Mouse (Mus musculus): Measurements from ENCODE around the gene N4bp2. TPM values are rescaled to one million over a fixed set of nuclear protein-coding genes. Genes with fewer than 3 reads are reported as not detected.

N4bp2 gene
- total RNA-seq, 2 experiments from 2014 or later: 6.4 to 7.7 TPM

- no peak overlapping the region for H3K4me3 ChIP-seq
- intact Hi-C loops (cut with DNase I): no loop called here
- TF ChIP-seq CTCF (IDR thresholded peaks at IDR 0.05): no peak
- no peak for DNase-seq (ENCODE audit: extremely low spot score in 1 of 2, low spot score in 2 of 2)
- H3K27ac ChIP-seq: no peak overlapping the region
Measured at GRCm38 (mm10) chr5:65748386-65748785, 14.9 kb upstream of the N4bp2 start.

GRCm38 (mm10) chr5:65748880-65749279 lies 14.4 kb upstream of the N4bp2 start:
- no peak for DNase-seq (ENCODE audit: extremely low spot score in 1 of 2, low spot score in 2 of 2)
- TF ChIP-seq CTCF (IDR thresholded peaks at IDR 0.05): no peak
- intact Hi-C loops (cut with DNase I): no loop called here
- Histone ChIP-seq H3K4me3 (no peak overlapping the region), H3K27ac (no peak overlapping the region)

- Histone ChIP-seq H3K4me3 (no peak overlapping the region), H3K27ac (no peak overlapping the region)
- intact Hi-C loops (cut with DNase I): no loop called here
- no peak for DNase-seq (ENCODE audit: extremely low spot score in 1 of 2, low spot score in 2 of 2)
- TF ChIP-seq CTCF (IDR thresholded peaks at IDR 0.05): no peak
Measured at GRCm38 (mm10) chr5:65752021-65752420, 11.3 kb upstream of the N4bp2 start.

- TF ChIP-seq CTCF (IDR thresholded peaks at IDR 0.05): no peak
- DNase-seq (ENCODE audit: extremely low spot score in 1 of 2, low spot score in 2 of 2): no peak
- intact Hi-C loops (cut with DNase I): no loop called here
- Histone ChIP-seq H3K27ac (no peak overlapping the region), H3K4me3 (no peak overlapping the region)
Measured at GRCm38 (mm10) chr5:65755859-65756258, 7.5 kb upstream of the N4bp2 start.

GRCm38 (mm10) chr5:65757110-65757509 lies 6.2 kb upstream of the N4bp2 start:
- DNase-seq (ENCODE audit: extremely low spot score in 1 of 2, low spot score in 2 of 2): no peak
- intact Hi-C loops (cut with DNase I): no loop called here
- no peak overlapping the region for H3K27ac ChIP-seq
- no peak for TF ChIP-seq CTCF (IDR thresholded peaks at IDR 0.05)
- H3K4me3 ChIP-seq: no peak overlapping the region

- TF ChIP-seq CTCF (IDR thresholded peaks at IDR 0.05): no peak
- Histone ChIP-seq H3K27ac (no peak overlapping the region), H3K4me3 (no peak overlapping the region)
- DNase-seq (ENCODE audit: extremely low spot score in 1 of 2, low spot score in 2 of 2): no peak
- intact Hi-C loops (cut with DNase I): loop anchor here (5.0 kb wide), 2 partner anchors 177 to 192 kb away; no protein-coding TSS in a partner anchor
Measured at GRCm38 (mm10) chr5:65760041-65760440, 3.3 kb upstream of the N4bp2 start.

- intact Hi-C loops (cut with DNase I): loop anchor here (5.0 kb wide), 2 partner anchors 177 to 192 kb away; no protein-coding TSS in a partner anchor
- no peak for DNase-seq (ENCODE audit: extremely low spot score in 1 of 2, low spot score in 2 of 2)
- no peak for TF ChIP-seq CTCF (IDR thresholded peaks at IDR 0.05)
- no peak overlapping the region for H3K27ac ChIP-seq
- no peak overlapping the region for H3K4me3 ChIP-seq
Measured at GRCm38 (mm10) chr5:65760599-65760998, 2.7 kb upstream of the N4bp2 start.

- TF ChIP-seq CTCF (IDR thresholded peaks at IDR 0.05): no peak
- no peak for DNase-seq (ENCODE audit: extremely low spot score in 1 of 2, low spot score in 2 of 2)
- no peak overlapping the region for H3K27ac ChIP-seq
- H3K4me3 ChIP-seq: no peak overlapping the region
- intact Hi-C loops (cut with DNase I): loop anchor here (5.0 kb wide), 2 partner anchors 176 to 191 kb away; no protein-coding TSS in a partner anchor
Measured at GRCm38 (mm10) chr5:65761020-65761419, 2.3 kb upstream of the N4bp2 start.

GRCm38 (mm10) chr5:65761921-65762320 lies 1.4 kb upstream of the N4bp2 start:
- no peak for TF ChIP-seq CTCF (IDR thresholded peaks at IDR 0.05)
- intact Hi-C loops (cut with DNase I): loop anchor here (2.0 to 5.0 kb wide), 4 partner anchors 37 to 225 kb away; partner anchors contain the start of genes Smim14 and Ube2k
- Histone ChIP-seq H3K27ac (no peak overlapping the region), H3K4me3 (no peak overlapping the region)
- DNase-seq (ENCODE audit: extremely low spot score in 1 of 2, low spot score in 2 of 2): no peak

- H3K27ac ChIP-seq: peak overlapping the region; percentile 95
- no peak for TF ChIP-seq CTCF (IDR thresholded peaks at IDR 0.05)
- intact Hi-C loops (cut with DNase I): loop anchor here (1.0 to 5.0 kb wide), 5 partner anchors 38 to 226 kb away; partner anchors contain the start of genes Pds5a, Smim14 and Ube2k
Measured at GRCm38 (mm10) chr5:65762686-65763085, 635 bp upstream of the N4bp2 start.

GRCm38 (mm10) chr5:65763916-65764785 lies 830 bp downstream of the N4bp2 start:
- DNase-seq (ENCODE audit: extremely low spot score in 1 of 2, low spot score in 2 of 2): peak; percentile 65 to 77
- H3K4me3 ChIP-seq: peak overlapping the region; percentile 77
- intact Hi-C loops (cut with DNase I): loop anchor here (1.0 to 5.0 kb wide), 5 partner anchors 39 to 227 kb away; partner anchors contain the start of genes Pds5a, Smim14 and Ube2k
- peak overlapping the region; percentile 95 for H3K27ac ChIP-seq
- TF ChIP-seq CTCF (IDR thresholded peaks at IDR 0.05): peak; percentile 67

More at GRCm38 (mm10) chr5:65762686-65763085, 635 bp upstream of the N4bp2 start:
- peak overlapping the region; percentile 77 for H3K4me3 ChIP-seq
- DNase-seq (ENCODE audit: extremely low spot score in 1 of 2, low spot score in 2 of 2): no peak
